Mouse (Mus musculus) lung, adult 2 months (tissue): ENCODE data around the gene Gm973.

Source experiments
- CTCF ChIP-seq: fragments of 200-500 bp; IDR thresholded peaks from 2 replicates; pipeline ENCODE4 v1.5.1; 2011; ENCODE audit warnings: mild to moderate bottlenecking, low read length, control low read depth; ENCODE audit not compliant: insufficient read depth
- POLR2A ChIP-seq: fragments of 200-500 bp; IDR thresholded peaks from 2 replicates; pipeline ENCODE4 v1.6.1; 2011; ENCODE audit warnings: low read depth, mild to moderate bottlenecking, control low read depth, low read length, borderline replicate concordance; ENCODE audit errors: extremely low read depth

DNA sequence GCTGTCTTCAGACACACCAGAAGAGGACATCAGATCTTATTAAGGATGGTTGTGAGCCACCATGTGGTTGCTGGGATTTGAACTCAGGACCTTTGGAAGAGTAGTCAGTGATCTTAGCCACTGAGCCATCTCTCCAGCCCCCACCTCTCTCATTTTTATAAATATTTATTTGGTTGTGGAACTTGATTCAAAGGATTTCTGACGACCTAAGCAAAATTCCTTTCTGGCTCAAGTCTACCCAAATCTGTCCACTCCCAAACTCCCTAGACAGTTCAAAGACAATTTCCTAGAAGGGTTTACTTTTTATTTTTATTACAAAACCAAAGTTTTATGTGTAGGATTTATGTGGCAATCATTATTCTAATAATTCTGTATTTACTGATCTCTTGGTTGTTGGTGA, 73.2 kb downstream of the Gm973 start:
- TF ChIP-seq CTCF = no peak
- no peak for TF ChIP-seq POLR2A
